Mouse (Mus musculus) midbrain, embryonic 12.5 days (tissue): ENCODE results near the gene Olfr339. TPM values are rescaled to one million over a fixed set of nuclear protein-coding genes. Genes with fewer than 3 reads are reported as not detected.
"Not testable (repeated sequence)": the region's sequence is repeated elsewhere in the genome, so short reads cannot be mapped to it uniquely, and the experiment has no call there.

Source experiments
- ATAC-seq: fragments of 200-750 bp; cut with Nextera tagmentation; 2 replicates; pipeline ENCODE4 v1.8.0; 2017; ENCODE audit warnings: low read depth, moderate TSS enrichment, moderate library complexity; ENCODE audit not compliant: low FRiP score
- H3K27ac ChIP-seq: fragments of 300-500 bp; sonication (generic); replicated peaks from 2 replicates; pipeline ENCODE4 v1.5.1; 2016; ENCODE audit warnings: mild to moderate bottlenecking
- H3K27me3 ChIP-seq: fragments of 300-500 bp; sonication (generic); 2 replicates; pipeline ENCODE4 v1.6.1; 2016; ENCODE audit warnings: mild to moderate bottlenecking
- H3K36me3 ChIP-seq: fragments of 300-500 bp; sonication (generic); 2 replicates; pipeline ENCODE4 v1.6.1; 2016
- H3K4me1 ChIP-seq: fragments of 300-500 bp; sonication (generic); 2 replicates; pipeline ENCODE4 v1.6.1; 2016
- H3K4me2 ChIP-seq: fragments of 300-500 bp; sonication (generic); replicated peaks from 2 replicates; pipeline ENCODE4 v1.6.1; 2016; ENCODE audit warnings: mild to moderate bottlenecking, moderate library complexity
- H3K4me3 ChIP-seq: fragments of 300-500 bp; sonication (generic); 2 replicates; pipeline ENCODE4 v1.5.1; 2016; ENCODE audit warnings: mild to moderate bottlenecking
- H3K9ac ChIP-seq: fragments of 300-500 bp; sonication (generic); replicated peaks from 2 replicates; pipeline ENCODE4 v1.6.1; 2016; ENCODE audit warnings: mild to moderate bottlenecking, moderate library complexity
- H3K9me3 ChIP-seq: fragments of 300-500 bp; sonication (generic); 2 replicates; pipeline ENCODE4 v1.6.1; 2016; ENCODE audit warnings: mild to moderate bottlenecking
- whole genome bisulfite sequencing: fragments of 180-500 bp; shearing (Covaris S2); methylation state at CpG from one replicate; pipeline ENCODE4 v1.1.7; 2016; 5-methylcytosine and 5-hydroxymethylcytosine counted together
- polyA plus RNA-seq: library from polyadenylated mRNA; unstranded; fragments of >200 nt; fragmentation: Nextera tagmentation; extraction: Ambion mirVana; gene quantifications from 2 replicates; pipeline ENCODE4 v1.2.1, GENCODE M21; 2016

Olfr339 gene
- not detected in 2 replicates for polyA plus RNA-seq

- WGBS = 86% methylated on average over 3 of the region's 3 CpGs
- no peaks in the 10 kb centered on the region for H3K27me3 ChIP-seq
These were observed at the start of gene Olfr339 for GRCm38 (mm10) chr2:36418647-36419046. TSS of gene Olfr339 (plus strand) at chr2:36418947.

GRCm38 (mm10) chr2:36373219-36373618 lies 45.5 kb upstream of the Olfr339 start, which contains the start of gene Olfr338:
TSS of gene Olfr338 (plus strand) at chr2:36373519.
- no peak within 1 kb of the TSS for H3K27ac ChIP-seq
- ATAC-seq = no peak
- H3K9me3 ChIP-seq = peaks cover 12% of the 10 kb centered on the region
- no peaks in the 10 kb centered on the region for H3K27me3 ChIP-seq
- H3K4me3 ChIP-seq = no peak within 1 kb of the TSS
- H3K4me1 ChIP-seq = no peaks in the 10 kb centered on the region
- H3K4me2 ChIP-seq = no peak within 1 kb of the TSS
- no peaks in the 10 kb centered on the region for H3K36me3 ChIP-seq
- no peak within 1 kb of the TSS for H3K9ac ChIP-seq

More at GRCm38 (mm10) chr2:36418647-36419046, at the start of gene Olfr339:
- Histone ChIP-seq H3K4me3 (no peak within 1 kb of the TSS), H3K4me2 (no peak within 1 kb of the TSS), H3K36me3 (no peaks in the 10 kb centered on the region), H3K4me1 (no peaks in the 10 kb centered on the region), H3K9ac (no peak within 1 kb of the TSS), H3K27ac (no peak within 1 kb of the TSS), H3K9me3 (peaks cover 19% of the 10 kb centered on the region)
- no peak for ATAC-seq

- H3K4me3 ChIP-seq, ATAC-seq, H3K9ac ChIP-seq, H3K27me3 ChIP-seq, H3K4me2 ChIP-seq, H3K27ac ChIP-seq, H3K4me1 ChIP-seq, H3K36me3 ChIP-seq: not testable (repeated sequence)
- WGBS = 85% methylated on average over 3 of the region's 3 CpGs
- peaks cover 19% of the 10 kb centered on the region for H3K9me3 ChIP-seq
These were observed 3.6 kb upstream of the Olfr339 start for GRCm38 (mm10) chr2:36415174-36415573.

- H3K9ac ChIP-seq, H3K4me3 ChIP-seq, ATAC-seq, H3K4me2 ChIP-seq, H3K27me3 ChIP-seq, H3K36me3 ChIP-seq, H3K27ac ChIP-seq, H3K4me1 ChIP-seq: not testable (repeated sequence)
- WGBS = 87% methylated on average over 7 of the region's 7 CpGs
- peaks cover 19% of the 10 kb centered on the region for H3K9me3 ChIP-seq
These were observed 3.2 kb upstream of the Olfr339 start for GRCm38 (mm10) chr2:36415591-36415990.

DNA sequence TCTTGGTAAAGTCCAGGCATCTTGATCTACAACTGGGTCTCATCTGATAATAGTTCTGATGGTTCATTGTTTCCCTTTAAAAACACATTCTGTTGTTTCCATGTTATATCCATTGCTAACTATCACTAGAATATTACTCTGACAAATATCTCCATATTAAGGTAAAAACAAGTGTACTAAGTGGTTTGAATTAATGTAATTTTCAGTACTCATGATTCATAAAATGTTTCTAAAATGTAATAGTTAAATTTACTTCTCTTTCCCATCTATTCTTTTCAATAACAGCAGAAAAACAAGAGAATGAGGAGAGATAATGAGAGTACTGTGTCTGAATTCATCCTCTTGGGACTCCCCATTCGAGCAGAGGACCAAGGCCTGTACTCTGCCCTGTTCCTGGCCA lies 33.5 kb downstream of the Olfr339 start, which contains the start of gene Olfr340:
Gene Olfr340 (plus strand): TSS at position 301 of the 400 bp plus-strand sequence.
- 62% methylated on average over 1 of the region's 1 CpGs for WGBS
- H3K27ac ChIP-seq = no peak within 1 kb of the TSS

GRCm38 (mm10) chr2:36473634-36474033 lies 54.9 kb downstream of the Olfr339 start:
- ATAC-seq = no peak
- no peak overlapping the region for H3K4me2 ChIP-seq
- no peaks in the 10 kb centered on the region for H3K27me3 ChIP-seq
- H3K36me3 ChIP-seq = no peaks in the 10 kb centered on the region
- H3K4me3 ChIP-seq = no peak overlapping the region
- no peaks in the 10 kb centered on the region for H3K4me1 ChIP-seq
- H3K9me3 ChIP-seq = peaks cover 19% of the 10 kb centered on the region; the same call in 1 of the 2 replicates
- no peak overlapping the region for H3K9ac ChIP-seq
- H3K27ac ChIP-seq = no peak overlapping the region

More for the DNA sequence above, 33.5 kb downstream of the Olfr339 start, which contains the start of gene Olfr340:
- Histone ChIP-seq H3K9me3 (peaks cover 12% of the 10 kb centered on the region), H3K9ac (no peak within 1 kb of the TSS), H3K4me3 (no peak within 1 kb of the TSS), H3K27me3 (no peaks in the 10 kb centered on the region), H3K36me3 (no peaks in the 10 kb centered on the region), H3K4me2 (no peak within 1 kb of the TSS), H3K4me1 (no peaks in the 10 kb centered on the region)
- ATAC-seq = no peak

Other genes with a start within 250 kb of the Olfr339 start
- 3.9 and 4.4 TPM in 2 replicates for gene Ptgs1, start 188.5 kb upstream of the Olfr339 start, polyA plus RNA-seq
- gene Olfr338, start 45.4 kb upstream of the Olfr339 start, polyA plus RNA-seq = not detected in 2 replicates
- gene Olfr340, start 33.6 kb downstream of the Olfr339 start, polyA plus RNA-seq = not detected in 2 replicates
- not detected in 2 replicates for gene Olfr341, start 63.5 kb downstream of the Olfr339 start, polyA plus RNA-seq
- gene Olfr342, start 106.1 kb downstream of the Olfr339 start, polyA plus RNA-seq = not detected in 2 replicates
- gene Olfr344, start 147.7 kb downstream of the Olfr339 start, polyA plus RNA-seq = not detected in 2 replicates
- not detected in 2 replicates for gene Olfr345, start 221.1 kb downstream of the Olfr339 start, polyA plus RNA-seq